ENCODE assay signal across 8 mouse cellular contexts in the genomic region with DNA sequence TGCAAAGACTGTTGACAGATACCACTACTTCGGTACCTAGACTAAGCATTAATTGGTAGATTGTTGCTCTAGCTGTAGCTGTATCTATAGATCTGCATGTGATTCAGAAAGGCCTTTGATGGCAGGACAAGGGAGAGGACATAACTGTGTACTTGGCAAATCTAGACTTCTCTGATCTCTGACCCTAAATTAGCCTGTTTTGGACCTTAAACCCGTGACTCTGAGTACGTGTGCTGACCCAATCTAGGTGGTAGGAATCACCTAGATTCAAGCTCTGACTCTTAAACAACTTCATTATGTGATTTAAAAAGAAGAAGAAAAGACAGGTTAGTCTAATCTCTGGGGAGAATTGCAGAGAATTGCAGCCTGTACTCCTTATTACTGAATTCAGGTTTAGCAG. TPM values are rescaled to one million over a fixed set of nuclear protein-coding genes. Genes with fewer than 3 reads are reported as not detected.
DNase-seq lines count a peak whose midpoint lies in the region; ATAC-seq and TF ChIP-seq lines count a peak whose summit lies in the region.

A gene (plus strand): TSS at position 221 of the 400 bp plus-strand sequence.

- peaks cover 25% of the 10 kb centered on the region for H3K4me1 ChIP-seq in lung, embryonic 16.5 days (replicated peaks; ENCODE audit: control insufficient read depth, insufficient read depth, low read length)
- peaks cover 4% of the 10 kb centered on the region for H3K4me1 ChIP-seq in embryonic facial prominence, embryonic 10.5 days
- peaks cover 3% of the 10 kb centered on the region for H3K4me1 ChIP-seq in limb, embryonic 15.5 days
- H3K4me1 ChIP-seq in stomach, postnatal 0 days (replicated peaks; ENCODE audit: control insufficient read depth, insufficient read depth): no peaks in the 10 kb centered on the region

- no peaks in the 10 kb centered on the region for H3K9me3 ChIP-seq in lung, embryonic 16.5 days (ENCODE audit: control insufficient read depth, low read length)
- H3K9me3 ChIP-seq in embryonic facial prominence, embryonic 10.5 days: no peaks in the 10 kb centered on the region
- H3K9me3 ChIP-seq in limb, embryonic 15.5 days: no peaks in the 10 kb centered on the region
- H3K9me3 ChIP-seq in stomach, postnatal 0 days (ENCODE audit: control insufficient read depth, low read length): no peaks in the 10 kb centered on the region

- H3K36me3 ChIP-seq in lung, embryonic 16.5 days (ENCODE audit: control insufficient read depth, insufficient read depth, low read length): peaks cover 11% of the 10 kb centered on the region; the same call in 1 of the 2 replicates
- H3K36me3 ChIP-seq in embryonic facial prominence, embryonic 10.5 days (replicated peaks): peaks cover 21% of the 10 kb centered on the region
- peaks cover 20% of the 10 kb centered on the region for H3K36me3 ChIP-seq in limb, embryonic 15.5 days
- H3K36me3 ChIP-seq in stomach, postnatal 0 days (ENCODE audit: control insufficient read depth, insufficient read depth, low read length): no peaks in the 10 kb centered on the region

- no peak within 1 kb of the TSS for H3K4me2 ChIP-seq in lung, embryonic 16.5 days (ENCODE audit: low read depth, low read length)
- no peak within 1 kb of the TSS for H3K4me2 ChIP-seq in limb, embryonic 15.5 days
- H3K4me2 ChIP-seq in stomach, postnatal 0 days (replicated peaks; ENCODE audit: low read depth): no peak within 1 kb of the TSS

- WGBS in lung, embryonic 16.5 days: 92% methylated on average over 3 of the region's 3 CpGs
- 90% methylated on average over 3 of the region's 3 CpGs for WGBS in embryonic facial prominence, embryonic 10.5 days
- 91% methylated on average over 3 of the region's 3 CpGs for WGBS in limb, embryonic 15.5 days
- 91% methylated on average over 3 of the region's 3 CpGs for WGBS in stomach, postnatal 0 days

- no peak for ATAC-seq in lung, embryonic 16.5 days (ENCODE audit: low read depth)
- no peak for ATAC-seq in hematopoietic stem cell, adult 5-6 weeks (replicated peaks in 1 of 2; ENCODE audit: insufficient read depth in 1 of 2, low FRiP score in 2 of 2, low TSS enrichment in 1 of 2, low read depth in 1 of 2, poor library complexity in 2 of 2, severe bottlenecking in 2 of 2)
- ATAC-seq in limb, embryonic 15.5 days (ENCODE audit: insufficient number of reproducible peaks, low FRiP score, low TSS enrichment, low read depth): no peak
- ATAC-seq in stomach, postnatal 0 days (ENCODE audit: low FRiP score, low TSS enrichment): no peak

- TF ChIP-seq CTCF in stomach, postnatal 0 days (IDR thresholded peaks at IDR 0.05; ENCODE audit: low read depth): no peak

- no peak within 1 kb of the TSS for H3K9ac ChIP-seq in lung, embryonic 16.5 days (ENCODE audit: low read length)
- H3K9ac ChIP-seq in limb, embryonic 15.5 days: no peak within 1 kb of the TSS
- H3K9ac ChIP-seq in stomach, postnatal 0 days (ENCODE audit: low read length): no peak within 1 kb of the TSS

- no peak for TF ChIP-seq EP300 in stomach, postnatal 0 days (optimal IDR thresholded peaks at IDR 0.05)

- H3K4me3 ChIP-seq in lung, embryonic 16.5 days (ENCODE audit: low read length): no peak within 1 kb of the TSS
- no peak within 1 kb of the TSS for H3K4me3 ChIP-seq in embryonic facial prominence, embryonic 10.5 days
- H3K4me3 ChIP-seq in limb, embryonic 15.5 days: no peak within 1 kb of the TSS
- no peak within 1 kb of the TSS for H3K4me3 ChIP-seq in stomach, postnatal 0 days (ENCODE audit: low read depth, low read length)

- no peak within 1 kb of the TSS for H3K27ac ChIP-seq in lung, embryonic 16.5 days (ENCODE audit: low read length)
- no peak within 1 kb of the TSS for H3K27ac ChIP-seq in embryonic facial prominence, embryonic 10.5 days (replicated peaks)
- no peak within 1 kb of the TSS for H3K27ac ChIP-seq in limb, embryonic 15.5 days
- no peak within 1 kb of the TSS for H3K27ac ChIP-seq in stomach, postnatal 0 days (replicated peaks)

- no peaks in the 10 kb centered on the region for H3K27me3 ChIP-seq in lung, embryonic 16.5 days (ENCODE audit: control insufficient read depth, insufficient read depth, low read depth, low read length)
- no peaks in the 10 kb centered on the region for H3K27me3 ChIP-seq in embryonic facial prominence, embryonic 10.5 days (replicated peaks; ENCODE audit: low read depth, poor library complexity, severe bottlenecking)
- no peaks in the 10 kb centered on the region for H3K27me3 ChIP-seq in limb, embryonic 15.5 days
- no peaks in the 10 kb centered on the region for H3K27me3 ChIP-seq in stomach, postnatal 0 days (ENCODE audit: control insufficient read depth, insufficient read depth, low read length)

- no peak for DNase-seq in lung, adult 18-20 months
- no peak for DNase-seq in embryonic facial prominence, embryonic 10.5 days (ENCODE audit: low spot score)
- no peak for DNase-seq in stomach, postnatal 0 days (ENCODE audit: low spot score)
- no peak for DNase-seq in spleen, postnatal 14 days (ENCODE audit: low spot score in 2 of 2)
- no peak for DNase-seq in urinary bladder, postnatal 36 days (ENCODE audit: low spot score in 2 of 2)

RNA-seq across cellular contexts. Expression of the gene that starts here (rescaled TPM):
- 58.9 and 60.3 TPM in 2 replicates for polyA plus RNA-seq in lung, embryonic 16.5 days (2015; fragmentation: Nextera tagmentation; extraction: Ambion mirVana)
- polyA plus RNA-seq in embryonic facial prominence, embryonic 10.5 days (2016; fragmentation: Nextera tagmentation; extraction: Ambion mirVana): 162 and 178 TPM in 2 replicates
- 38.7 and 40.3 TPM in 2 replicates for total RNA-seq in hematopoietic stem cell, adult 5-6 weeks (2017)
- polyA plus RNA-seq in limb, embryonic 15.5 days (2015; fragmentation: Nextera tagmentation; extraction: Ambion mirVana): 48.6 and 49.0 TPM in 2 replicates
- 32.6 and 33.2 TPM in 2 replicates for polyA plus RNA-seq in stomach, postnatal 0 days (2015; fragmentation: Nextera tagmentation; extraction: Ambion mirVana)
